Mouse (Mus musculus) monocyte, adult 59 days (primary cell): ENCODE measurements around the gene Poc5. TPM values are rescaled to one million over a fixed set of nuclear protein-coding genes. Genes with fewer than 3 reads are reported as not detected.

ENCODE experiments used
- total RNA-seq, 2 experiments: library from RNA; stranded (reverse); gene quantifications; one replicate each; pipeline ENCODE4 v1.2.4; 2023

The Poc5 gene
- 10 to 100 TPM; 15.4 to 16.9 TPM for total RNA-seq

DNA sequence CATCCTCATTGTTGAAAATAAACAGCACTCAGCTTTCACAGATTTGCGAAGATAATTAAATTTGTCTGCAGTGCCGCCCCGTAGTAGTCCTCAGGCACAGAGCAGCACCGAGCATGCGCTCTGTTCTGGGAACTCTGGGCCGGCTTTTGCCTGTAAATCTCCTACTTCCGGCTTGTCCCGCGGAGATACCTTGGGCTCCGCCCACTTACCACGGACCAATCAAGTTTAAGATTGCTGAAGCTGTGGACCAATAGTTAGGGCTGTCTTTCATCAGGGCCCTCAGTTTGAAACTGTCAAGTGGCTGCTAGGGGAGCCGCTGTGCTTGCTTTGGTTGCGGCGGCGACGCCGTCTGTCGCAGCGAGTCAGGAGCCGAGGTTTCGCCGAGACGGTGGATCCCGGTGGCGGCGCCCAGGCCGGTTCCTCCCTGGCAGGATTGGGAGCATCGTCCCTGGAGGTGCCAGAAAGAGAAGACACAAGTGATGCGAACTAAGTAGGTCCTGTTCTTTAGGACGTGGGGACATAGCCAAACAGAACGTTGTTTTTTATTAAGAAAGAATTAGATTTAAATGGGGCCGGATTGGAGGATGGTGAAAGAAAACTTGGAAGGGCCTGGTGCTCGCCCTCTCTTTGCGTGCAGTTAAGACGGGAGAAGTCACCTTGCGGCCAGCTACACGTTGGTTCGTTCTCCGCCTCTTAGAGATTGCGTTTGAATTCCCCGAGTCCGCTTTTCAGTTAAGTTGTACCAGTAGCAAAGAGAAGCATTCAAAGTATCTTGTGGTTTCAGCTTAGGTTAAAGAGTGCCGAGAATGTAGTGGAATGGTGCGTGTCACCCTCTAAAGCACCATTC, at the start of gene Poc5:
Gene Poc5 (plus strand): TSS at position 253 of the 847 bp plus-strand sequence.

Other genes with a start within 250 kb of the Poc5 start
- not detected for gene Ankdd1b, start 82.9 kb downstream of the Poc5 start, total RNA-seq
- not detected for gene Gm17622, start 102.4 kb downstream of the Poc5 start, total RNA-seq
- gene Polk, start 154.3 kb downstream of the Poc5 start, total RNA-seq, result 1 to 10 TPM; 8.0 to 9.8 TPM
- 10 to 100 TPM; 70.7 to 73.3 TPM for gene Col4a3bp, start 154.3 kb downstream of the Poc5 start, total RNA-seq